Mouse (Mus musculus): ENCODE data around the gene Krt8. TPM values are rescaled to one million over a fixed set of nuclear protein-coding genes. Genes with fewer than 3 reads are reported as not detected.

The Krt8 gene
- polyA plus RNA-seq, 1 experiment from 2014 or later: 6.8 TPM

GRCm38 (mm10) chr15:101966808-101967207, 37.5 kb downstream of the Krt8 start:
- H3K4me2 ChIP-seq (replicated peaks): no peak overlapping the region
- WGBS: 81% methylated on average over 8 of the region's 8 CpGs
- no peak overlapping the region for H3K9ac ChIP-seq
- H3K36me3 ChIP-seq: no peaks in the 10 kb centered on the region
- no peak for ATAC-seq (ENCODE audit: low FRiP score, low read depth)
- H3K27me3 ChIP-seq (replicated peaks): no peaks in the 10 kb centered on the region
- no peaks in the 10 kb centered on the region for H3K9me3 ChIP-seq
- no peak overlapping the region for H3K27ac ChIP-seq
- H3K4me1 ChIP-seq: no peaks in the 10 kb centered on the region
- H3K4me3 ChIP-seq: no peak overlapping the region

- no peak overlapping the region for H3K4me3 ChIP-seq
- 89% methylated on average over 3 of the region's 3 CpGs for WGBS
- no peak overlapping the region for H3K27ac ChIP-seq
- no peak for ATAC-seq (ENCODE audit: low FRiP score, low read depth)
- no peak overlapping the region for H3K9ac ChIP-seq
- H3K27me3 ChIP-seq (replicated peaks): no peaks in the 10 kb centered on the region
- no peaks in the 10 kb centered on the region for H3K36me3 ChIP-seq
- no peak overlapping the region for H3K4me2 ChIP-seq (replicated peaks)
- no peaks in the 10 kb centered on the region for H3K4me1 ChIP-seq
- no peaks in the 10 kb centered on the region for H3K9me3 ChIP-seq
These were observed 45.4 kb downstream of the Krt8 start for GRCm38 (mm10) chr15:101958891-101959290.

GRCm38 (mm10) chr15:101954187-101954586, 50.1 kb downstream of the Krt8 start, which contains the start of gene Krt78:
TSS of gene Krt78 (minus strand) at chr15:101954287.
- no peaks in the 10 kb centered on the region for H3K9me3 ChIP-seq
- no peak for ATAC-seq (ENCODE audit: low FRiP score, low read depth)
- H3K27me3 ChIP-seq (replicated peaks): no peaks in the 10 kb centered on the region
- no peak within 1 kb of the TSS for H3K4me3 ChIP-seq
- WGBS: 90% methylated on average over 9 of the region's 9 CpGs
- no peak within 1 kb of the TSS for H3K27ac ChIP-seq
- H3K4me2 ChIP-seq (replicated peaks): no peak within 1 kb of the TSS
- no peaks in the 10 kb centered on the region for H3K4me1 ChIP-seq
- H3K9ac ChIP-seq: no peak within 1 kb of the TSS
- H3K36me3 ChIP-seq: no peaks in the 10 kb centered on the region

- H3K9me3 ChIP-seq: no peaks in the 10 kb centered on the region
- H3K4me2 ChIP-seq (replicated peaks): no peak overlapping the region
- H3K9ac ChIP-seq: no peak overlapping the region
- ATAC-seq (ENCODE audit: low FRiP score, low read depth): no peak
- H3K36me3 ChIP-seq: no peaks in the 10 kb centered on the region
- H3K4me3 ChIP-seq: no peak overlapping the region
- no peaks in the 10 kb centered on the region for H3K27me3 ChIP-seq (replicated peaks)
- no peaks in the 10 kb centered on the region for H3K4me1 ChIP-seq
- H3K27ac ChIP-seq: no peak overlapping the region
- WGBS: 89% methylated on average over 7 of the region's 7 CpGs
These were observed 51.4 kb downstream of the Krt8 start for GRCm38 (mm10) chr15:101952733-101953474.

Other genes starting within 250 kb of the Krt8 start
- gene Krt72, start 218.0 kb downstream of the Krt8 start, polyA plus RNA-seq (2016; fragmentation: Nextera tagmentation; extraction: Ambion mirVana): not detected in 2 replicates
- 0.27 and 0.34 TPM in 2 replicates for gene Krt73, start 202.1 kb downstream of the Krt8 start, polyA plus RNA-seq (2016; fragmentation: Nextera tagmentation; extraction: Ambion mirVana)
- not detected in 2 replicates for gene Krt2, start 186.3 kb downstream of the Krt8 start, polyA plus RNA-seq (2016; fragmentation: Nextera tagmentation; extraction: Ambion mirVana)
- gene Krt1, start 153.7 kb downstream of the Krt8 start, polyA plus RNA-seq (2016; fragmentation: Nextera tagmentation; extraction: Ambion mirVana): 1.6 and 2.5 TPM in 2 replicates
- gene Krt77, start 134.8 kb downstream of the Krt8 start, polyA plus RNA-seq (2016; fragmentation: Nextera tagmentation; extraction: Ambion mirVana): not detected in 2 replicates
- gene Krt76, start 111.6 kb downstream of the Krt8 start, polyA plus RNA-seq (2016; fragmentation: Nextera tagmentation; extraction: Ambion mirVana): not detected in 2 replicates
- gene Krt4, start 79.7 kb downstream of the Krt8 start, polyA plus RNA-seq (2016; fragmentation: Nextera tagmentation; extraction: Ambion mirVana): not detected in 2 replicates
- gene Krt79, start 64.2 kb downstream of the Krt8 start, polyA plus RNA-seq (2016; fragmentation: Nextera tagmentation; extraction: Ambion mirVana): 0.18 TPM in 1 of 2 replicates, not detected in the other
- gene Krt78, start 50.2 kb downstream of the Krt8 start, polyA plus RNA-seq (2016; fragmentation: Nextera tagmentation; extraction: Ambion mirVana): 0.05 TPM in 1 of 2 replicates, not detected in the other
- gene Krt18, start 23.7 kb upstream of the Krt8 start, polyA plus RNA-seq (2016; fragmentation: Nextera tagmentation; extraction: Ambion mirVana): 4.1 and 4.2 TPM in 2 replicates
- 89.2 and 92.3 TPM in 2 replicates for gene Eif4b, start 69.3 kb upstream of the Krt8 start, polyA plus RNA-seq (2016; fragmentation: Nextera tagmentation; extraction: Ambion mirVana)
- gene Tns2, start 95.9 kb upstream of the Krt8 start, polyA plus RNA-seq (2016; fragmentation: Nextera tagmentation; extraction: Ambion mirVana): 13.0 and 13.5 TPM in 2 replicates
- 29.6 and 33.3 TPM in 2 replicates for gene Spryd3, start 131.8 kb upstream of the Krt8 start, polyA plus RNA-seq (2016; fragmentation: Nextera tagmentation; extraction: Ambion mirVana)
- gene Igfbp6, start 139.9 kb upstream of the Krt8 start, polyA plus RNA-seq (2016; fragmentation: Nextera tagmentation; extraction: Ambion mirVana): 0.60 and 0.63 TPM in 2 replicates
- gene Soat2, start 146.0 kb upstream of the Krt8 start, polyA plus RNA-seq (2016; fragmentation: Nextera tagmentation; extraction: Ambion mirVana): 0.11 TPM in 1 of 2 replicates, not detected in the other
- 98.3 and 105 TPM in 2 replicates for gene Zfp740, start 198.8 kb upstream of the Krt8 start, polyA plus RNA-seq (2016; fragmentation: Nextera tagmentation; extraction: Ambion mirVana)
- gene Csad, start 200.2 kb upstream of the Krt8 start, polyA plus RNA-seq (2016; fragmentation: Nextera tagmentation; extraction: Ambion mirVana): 46.7 and 48.3 TPM in 2 replicates
- gene Itgb7, start 227.5 kb upstream of the Krt8 start, polyA plus RNA-seq (2016; fragmentation: Nextera tagmentation; extraction: Ambion mirVana): 0.29 and 0.79 TPM in 2 replicates

Data from neural tube, embryonic 12.5 days (tissue).